In genomic region chr8:49194592-49195332, GRCm38 (mm10) we compare ENCODE assay signal across 20 mouse cellular contexts.
DNase-seq lines count a peak whose midpoint lies in the region; ATAC-seq lines count a peak whose summit lies in the region.
"Had no signal": no experiment of that assay in that cellular context is flagged by ENCODE, and none has a peak within 500 bp of the region (broad histone marks: within the 10 kb centered on the region; RNA-seq: fewer than 3 reads in every experiment).

No protein-coding gene starts in this region.

- H3K36me3 ChIP-seq in forebrain, embryonic 15.5 days: no peaks in the 10 kb centered on the region
- H3K36me3 ChIP-seq in midbrain, embryonic 14.5 days (ENCODE audit: control insufficient read depth, insufficient read depth, low read length): no peaks in the 10 kb centered on the region
- H3K36me3 ChIP-seq: limb, embryonic 12.5 days; liver, embryonic 13.5 days; lung, embryonic 15.5 days had no signal

- ATAC-seq in forebrain, embryonic 15.5 days (replicated peaks): 0 out of 2 replicates have a peak, but pooled peaks have one; percentile 8
- peak; percentile 58 for ATAC-seq in midbrain, embryonic 14.5 days (ENCODE audit: low FRiP score, low TSS enrichment)
- ATAC-seq in megakaryocyte progenitor cell, adult 5-6 weeks (replicated peaks; ENCODE audit: poor library complexity): no peak
- ATAC-seq: CD4-positive, CD25-positive, alpha-beta regulatory T cell, adult 4 months; inflammation-experienced regulatory T-cells, adult 6 months had no signal

- no peak overlapping the region for H3K4me3 ChIP-seq in forebrain, embryonic 15.5 days
- H3K4me3 ChIP-seq in midbrain, embryonic 14.5 days (replicated peaks; ENCODE audit: low read depth, low read length): no peak overlapping the region
- H3K4me3 ChIP-seq: erythroblast, embryonic 14.5 days; left cerebral cortex, adult 2 months; limb, embryonic 12.5 days; liver, embryonic 13.5 days; lung, embryonic 15.5 days had no signal

- 46% methylated on average over 11 of the region's 11 CpGs for WGBS in forebrain, embryonic 15.5 days
- WGBS in midbrain, embryonic 14.5 days: 23% methylated on average over 11 of the region's 11 CpGs

- peak; percentile 8 for DNase-seq in embryo, embryonic 10.5 days (ENCODE audit: low spot score)
- DNase-seq in embryo, embryonic 10 days (ENCODE audit: low spot score): no peak
- DNase-seq in R1 (ENCODE audit: low read depth, low spot score): peak; percentile 75
- peak; percentile 67 for DNase-seq in midbrain, embryonic 14.5 days
- DNase-seq in layer of hippocampus, adult 11-12 months (ENCODE audit: low spot score): no peak
- no peak for DNase-seq in thymus, adult 18-20 months
- DNase-seq: adrenal gland, postnatal 14 days; cerebellum, adult 9-11 months; gastrocnemius, postnatal 36 days; kidney, adult 9 months; liver, embryonic 13.5 days had no signal

- H3K4me2 ChIP-seq in forebrain, embryonic 15.5 days (replicated peaks): no peak overlapping the region
- H3K4me2 ChIP-seq in midbrain, embryonic 14.5 days (ENCODE audit: low read length): no peak overlapping the region
- H3K4me2 ChIP-seq: limb, embryonic 12.5 days; liver, embryonic 13.5 days; lung, embryonic 15.5 days had no signal

- no peak overlapping the region for H3K9ac ChIP-seq in forebrain, embryonic 15.5 days (replicated peaks)
- H3K9ac ChIP-seq in midbrain, embryonic 14.5 days (replicated peaks; ENCODE audit: low read length): no peak overlapping the region
- H3K9ac ChIP-seq: limb, embryonic 12.5 days; liver, embryonic 13.5 days; lung, embryonic 15.5 days had no signal

- no peaks in the 10 kb centered on the region for H3K9me3 ChIP-seq in forebrain, embryonic 15.5 days
- H3K9me3 ChIP-seq in midbrain, embryonic 14.5 days (ENCODE audit: control insufficient read depth, low read length): no peaks in the 10 kb centered on the region
- H3K9me3 ChIP-seq: limb, embryonic 12.5 days; liver, embryonic 13.5 days; lung, embryonic 15.5 days had no signal

- no peak overlapping the region for H3K27ac ChIP-seq in forebrain, embryonic 15.5 days (replicated peaks)
- peak overlapping the region; percentile 47 for H3K27ac ChIP-seq in midbrain, embryonic 14.5 days (replicated peaks; ENCODE audit: low read depth, low read length)
- H3K27ac ChIP-seq: left cerebral cortex, adult 2 months; limb, embryonic 12.5 days; liver, embryonic 13.5 days; lung, embryonic 15.5 days; macrophage had no signal

- peaks cover 11% of the 10 kb centered on the region; the same call in 1 of the 2 replicates for H3K4me1 ChIP-seq in forebrain, embryonic 15.5 days
- H3K4me1 ChIP-seq in midbrain, embryonic 14.5 days (ENCODE audit: control insufficient read depth, insufficient read depth, low read length): peaks cover 11% of the 10 kb centered on the region
- H3K4me1 ChIP-seq: limb, embryonic 12.5 days; liver, embryonic 13.5 days; lung, embryonic 15.5 days had no signal

- H3K27me3 ChIP-seq in forebrain, embryonic 15.5 days: no peaks in the 10 kb centered on the region
- no peaks in the 10 kb centered on the region for H3K27me3 ChIP-seq in midbrain, embryonic 14.5 days (ENCODE audit: control insufficient read depth, insufficient read depth, low read length)
- H3K27me3 ChIP-seq: limb, embryonic 12.5 days; liver, embryonic 13.5 days; lung, embryonic 15.5 days had no signal

Comparison
In these comparisons a context has a peak if more than half of its experiments do, and no peak if none do; other contexts are left out.
1. DNase-seq: peak in embryo, embryonic 10.5 days (single experiment), R1 (single experiment) and midbrain, embryonic 14.5 days (single experiment); none in embryo, embryonic 10 days (single experiment), layer of hippocampus, adult 11-12 months (single experiment) and thymus, adult 18-20 months (0 of 2).